Mouse (Mus musculus) hindbrain, embryonic 12.5 days (tissue): ENCODE data around the gene Sgsm1. TPM values are rescaled to one million over a fixed set of nuclear protein-coding genes. Genes with fewer than 3 reads are reported as not detected.

ENCODE experiments used
- ATAC-seq: fragments of 200-750 bp; cut with Nextera tagmentation; 2 replicates; pipeline ENCODE4 v1.8.0; 2017; ENCODE audit warnings: moderate TSS enrichment; ENCODE audit not compliant: low FRiP score
- H3K27ac ChIP-seq: fragments of 300-500 bp; sonication (generic); 2 replicates; pipeline ENCODE4 v1.5.1; 2016; ENCODE audit warnings: mild to moderate bottlenecking
- H3K27me3 ChIP-seq: fragments of 300-500 bp; sonication (generic); 2 replicates; pipeline ENCODE4 v1.6.1; 2016; ENCODE audit warnings: mild to moderate bottlenecking
- H3K36me3 ChIP-seq: fragments of 300-500 bp; sonication (generic); 2 replicates; pipeline ENCODE4 v1.6.1; 2016; ENCODE audit warnings: mild to moderate bottlenecking
- H3K4me1 ChIP-seq: fragments of 300-500 bp; sonication (generic); 2 replicates; pipeline ENCODE4 v1.6.1; 2016
- H3K4me2 ChIP-seq: fragments of 300-500 bp; sonication (generic); replicated peaks from 2 replicates; pipeline ENCODE4 v1.6.1; 2016; ENCODE audit warnings: mild to moderate bottlenecking
- H3K4me3 ChIP-seq: fragments of 300-500 bp; sonication (generic); 2 replicates; pipeline ENCODE4 v1.5.1; 2016; ENCODE audit warnings: mild to moderate bottlenecking
- H3K9ac ChIP-seq: fragments of 300-500 bp; sonication (generic); 2 replicates; pipeline ENCODE4 v1.6.1; 2016; ENCODE audit warnings: mild to moderate bottlenecking, moderate library complexity
- H3K9me3 ChIP-seq: fragments of 300-500 bp; sonication (generic); replicated peaks from 2 replicates; pipeline ENCODE4 v1.6.1; 2016; ENCODE audit warnings: mild to moderate bottlenecking
- WGBS: fragments of 180-500 bp; shearing (Covaris S2); methylation state at CpG from one replicate; pipeline ENCODE4 v1.1.7; 2016; 5-methylcytosine and 5-hydroxymethylcytosine counted together
- polyA plus RNA-seq: library from polyadenylated mRNA; unstranded; fragments of >200 nt; fragmentation: Nextera tagmentation; extraction: Ambion mirVana; gene quantifications from 2 replicates; pipeline ENCODE4 v1.2.1, GENCODE M21; 2016

Gene Sgsm1
- polyA plus RNA-seq, 1 experiment from 2014 or later = 11.6 TPM

DNA sequence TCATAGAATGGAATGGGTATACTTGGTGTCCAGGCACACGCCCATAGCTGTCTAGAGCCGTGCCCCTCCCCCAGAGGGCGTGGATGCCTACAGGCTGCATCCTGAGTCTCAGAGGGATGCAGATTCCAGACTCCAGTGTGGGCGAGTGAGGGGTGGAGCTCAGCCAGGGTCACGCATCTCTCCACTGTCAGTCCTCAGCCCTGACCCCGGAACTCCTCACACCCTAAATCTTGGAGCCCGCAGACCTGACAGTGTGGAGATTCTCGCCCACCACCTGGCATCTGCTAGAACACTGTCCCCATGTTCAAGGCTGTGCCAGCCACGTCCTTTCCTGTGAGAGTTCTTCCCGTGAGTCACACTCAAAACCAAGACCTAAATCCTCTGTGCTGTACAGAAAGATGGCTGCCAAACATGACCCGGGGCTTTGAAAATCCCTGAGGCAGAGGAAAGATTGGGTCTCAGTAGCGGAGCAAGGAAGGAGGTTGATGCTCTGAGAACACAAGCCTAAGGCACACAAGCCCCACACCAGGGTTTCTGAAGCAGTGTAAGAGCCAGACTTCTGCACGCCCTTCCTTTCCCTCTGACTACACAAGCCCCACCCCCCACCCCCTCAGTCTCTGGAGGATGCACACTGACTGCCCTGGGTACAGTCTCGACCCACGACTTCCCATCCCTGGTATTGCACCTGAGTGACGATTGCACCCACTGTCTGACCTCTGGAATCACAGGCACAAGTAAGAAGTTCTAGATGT, 34.2 kb upstream of the Sgsm1 start:
- Histone ChIP-seq H3K4me1 (peaks cover 36% of the 10 kb centered on the region), H3K9ac (no peak overlapping the region), H3K4me2 (no peak overlapping the region), H3K36me3 (no peaks in the 10 kb centered on the region), H3K27me3 (peaks cover 77% of the 10 kb centered on the region), H3K9me3 (no peaks in the 10 kb centered on the region), H3K4me3 (no peak overlapping the region), H3K27ac (no peak overlapping the region)
- WGBS = 32% methylated on average over 16 of the region's 16 CpGs
- no peak for ATAC-seq

GRCm38 (mm10) chr5:113336281-113336680, 25.7 kb upstream of the Sgsm1 start:
- Histone ChIP-seq H3K4me1 (peaks cover 20% of the 10 kb centered on the region), H3K4me3 (peak overlapping the region; percentile 25; the same call in 1 of the 2 replicates), H3K9me3 (no peaks in the 10 kb centered on the region), H3K9ac (no peak overlapping the region), H3K4me2 (peak overlapping the region; percentile 48; the same call in 1 of the 2 replicates), H3K27ac (peak overlapping the region; percentile 40; the same call in 1 of the 2 replicates), H3K27me3 (peaks cover 79% of the 10 kb centered on the region), H3K36me3 (no peaks in the 10 kb centered on the region)
- WGBS = 28% methylated on average over 9 of the region's 9 CpGs
- ATAC-seq = no peak

DNA sequence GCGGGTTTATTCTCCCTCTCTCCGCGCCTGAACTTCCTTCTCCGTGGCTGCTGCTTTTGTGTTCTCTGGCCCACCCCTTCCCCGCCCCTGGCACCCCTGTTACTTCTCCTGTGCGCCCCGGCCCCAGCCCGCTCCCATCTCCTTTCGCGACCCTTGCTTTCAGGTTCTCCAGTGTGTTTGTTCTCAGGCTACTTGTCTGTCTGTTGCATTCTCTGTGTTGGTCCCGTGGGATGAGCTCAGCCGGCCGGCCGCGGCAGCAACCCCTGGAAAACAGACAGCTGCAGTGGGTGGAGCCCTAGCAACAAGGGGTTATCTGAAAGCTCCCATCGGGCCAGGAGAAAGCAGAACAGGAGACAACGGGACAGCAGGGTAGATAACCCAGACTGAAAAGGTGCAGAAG, 25.1 kb upstream of the Sgsm1 start:
- H3K9ac ChIP-seq = 0 out of 2 replicates have a peak overlapping the region, but pooled peaks have one; percentile 38
- peak overlapping the region; percentile 25 for H3K4me3 ChIP-seq
- H3K27me3 ChIP-seq = peaks cover 74% of the 10 kb centered on the region
- H3K9me3 ChIP-seq = no peaks in the 10 kb centered on the region
- peaks cover 20% of the 10 kb centered on the region for H3K4me1 ChIP-seq
- WGBS = under 1% methylated on average over 17 of the region's 17 CpGs
- H3K27ac ChIP-seq = peak overlapping the region; percentile 40; the same call in 1 of the 2 replicates
- no peak for ATAC-seq
- peak overlapping the region; percentile 48 for H3K4me2 ChIP-seq
- no peaks in the 10 kb centered on the region for H3K36me3 ChIP-seq

DNA sequence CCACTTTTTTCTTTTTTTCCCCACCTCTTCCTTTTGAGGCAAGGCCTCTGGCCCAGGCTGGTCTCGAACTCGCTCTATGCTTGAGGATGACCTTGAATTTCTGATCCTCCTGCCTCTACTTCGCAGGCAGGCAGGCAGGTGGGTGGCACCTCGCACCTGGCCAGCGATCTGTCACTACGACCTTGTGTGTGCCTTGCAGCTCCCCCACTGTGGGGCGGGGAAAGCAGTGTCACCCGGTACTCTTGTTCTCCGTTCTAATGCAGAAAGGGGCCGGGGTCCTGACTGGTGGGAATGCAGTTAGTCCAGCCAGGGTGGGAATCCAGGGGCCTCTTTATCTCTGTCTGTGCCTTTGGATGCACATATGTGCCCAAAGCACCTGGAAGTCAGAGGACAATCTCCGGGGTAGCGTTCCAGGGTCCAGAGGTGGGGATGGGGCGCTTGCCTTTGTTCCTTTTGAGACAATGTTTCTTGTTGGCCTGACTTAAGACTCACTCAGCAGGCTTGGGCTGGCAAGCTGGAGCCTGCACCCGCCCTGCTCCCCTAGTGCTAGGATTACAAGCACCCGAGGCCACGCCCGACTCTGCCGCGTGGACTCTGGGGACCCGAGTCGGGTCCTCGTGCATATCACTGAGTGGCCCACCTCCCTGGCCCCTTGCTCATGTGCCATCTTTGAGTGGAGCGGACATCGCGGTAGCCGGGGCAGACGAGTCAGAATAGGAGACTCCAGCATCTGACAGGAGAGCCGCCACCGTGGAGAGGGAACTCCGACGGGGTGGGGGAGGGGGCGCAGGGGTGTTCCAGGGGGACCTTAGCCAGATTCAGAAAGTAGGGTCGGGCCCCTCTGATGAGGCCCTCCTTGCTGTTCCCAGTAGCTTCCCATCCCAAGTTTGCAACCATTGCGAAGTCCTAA, 24.3 kb upstream of the Sgsm1 start:
- Histone ChIP-seq H3K9ac (no peak overlapping the region; the same call in 1 of the 2 replicates), H3K36me3 (no peaks in the 10 kb centered on the region), H3K4me1 (peaks cover 20% of the 10 kb centered on the region), H3K27me3 (peaks cover 74% of the 10 kb centered on the region), H3K4me3 (peak overlapping the region; percentile 25), H3K4me2 (peak overlapping the region; percentile 48), H3K9me3 (no peaks in the 10 kb centered on the region), H3K27ac (no peak overlapping the region)
- ATAC-seq = peak; percentile 48; the same call in 1 of the 2 replicates
- WGBS = 7% methylated on average over 33 of the region's 34 CpGs

DNA sequence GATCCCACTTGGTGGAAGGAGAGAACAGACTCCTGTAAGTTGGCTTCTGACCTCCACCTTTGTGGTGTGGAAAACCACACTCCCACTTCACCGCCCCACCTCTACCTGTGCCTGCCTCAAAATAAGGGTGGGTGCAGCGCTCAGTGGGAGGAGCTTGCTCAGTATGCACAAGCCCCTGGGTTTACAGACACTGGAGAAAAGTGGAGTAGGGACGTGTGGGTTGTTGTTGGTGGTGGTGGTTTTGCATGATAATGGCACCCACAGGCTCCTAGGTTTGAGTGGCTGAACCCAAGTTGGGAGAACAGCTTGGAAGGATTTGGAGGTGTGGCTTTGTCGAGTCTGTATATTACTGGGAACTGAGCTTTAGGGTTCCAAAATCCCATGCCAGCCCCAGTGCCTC, 22.3 kb upstream of the Sgsm1 start:
- Histone ChIP-seq H3K36me3 (no peaks in the 10 kb centered on the region), H3K9ac (no peak overlapping the region), H3K4me1 (peaks cover 20% of the 10 kb centered on the region), H3K4me3 (no peak overlapping the region), H3K27me3 (peaks cover 55% of the 10 kb centered on the region), H3K9me3 (peaks cover 15% of the 10 kb centered on the region), H3K4me2 (no peak overlapping the region), H3K27ac (no peak overlapping the region)
- 57% methylated on average over 4 of the region's 4 CpGs for WGBS
- ATAC-seq = no peak

DNA sequence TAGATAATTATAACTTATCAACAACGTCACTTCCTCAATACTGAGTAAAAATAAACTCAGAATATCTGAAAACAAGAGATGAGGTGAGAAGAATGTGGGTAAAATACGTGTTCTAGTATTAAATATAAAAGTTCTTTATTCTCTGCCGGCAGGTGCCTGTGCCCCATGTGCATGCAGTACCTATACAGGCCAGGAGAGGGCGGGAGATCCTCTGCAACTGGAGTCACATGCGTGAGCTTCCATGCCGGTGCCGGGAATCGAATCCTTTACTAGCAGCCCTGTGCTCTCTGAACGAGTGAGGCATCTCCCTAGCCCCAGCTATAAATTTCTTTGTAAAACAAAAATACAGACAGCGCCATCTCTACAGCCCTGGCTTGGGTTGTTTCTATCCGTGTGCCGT, 21.7 kb upstream of the Sgsm1 start:
- H3K9ac ChIP-seq = no peak overlapping the region
- no peaks in the 10 kb centered on the region for H3K36me3 ChIP-seq
- H3K27ac ChIP-seq = no peak overlapping the region
- peaks cover 49% of the 10 kb centered on the region for H3K27me3 ChIP-seq
- H3K4me2 ChIP-seq = no peak overlapping the region
- H3K4me1 ChIP-seq = peaks cover 20% of the 10 kb centered on the region
- no peak overlapping the region for H3K4me3 ChIP-seq
- ATAC-seq = no peak
- H3K9me3 ChIP-seq = peaks cover 15% of the 10 kb centered on the region
- WGBS = 35% methylated on average over 12 of the region's 12 CpGs

DNA sequence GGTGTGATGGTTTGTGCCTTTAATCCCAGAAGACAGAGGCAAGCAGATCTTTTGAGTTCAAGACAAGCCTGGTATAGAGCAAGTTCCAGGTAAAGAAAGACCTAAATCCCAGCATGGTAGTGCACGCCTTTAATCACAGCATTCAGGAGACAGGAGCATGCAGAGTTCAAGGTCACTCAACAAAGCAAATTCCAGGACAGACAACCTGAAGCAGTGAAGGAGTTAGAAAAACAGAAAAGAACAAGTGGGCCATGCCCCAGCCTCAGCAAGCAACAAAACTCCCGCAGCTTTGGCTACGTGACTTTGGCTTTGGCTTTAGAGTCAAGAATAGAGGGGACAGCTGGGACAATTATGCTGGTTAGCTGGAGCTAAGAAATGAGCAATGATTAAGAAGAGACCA, 19.6 kb upstream of the Sgsm1 start:
- H3K9me3 ChIP-seq = peaks cover 15% of the 10 kb centered on the region
- no peak overlapping the region for H3K4me2 ChIP-seq
- no peak overlapping the region for H3K27ac ChIP-seq
- no peak for ATAC-seq
- peaks cover 42% of the 10 kb centered on the region for H3K27me3 ChIP-seq
- H3K4me3 ChIP-seq = no peak overlapping the region
- H3K4me1 ChIP-seq = peaks cover 5% of the 10 kb centered on the region
- 86% methylated on average over 3 of the region's 3 CpGs for WGBS
- no peaks in the 10 kb centered on the region for H3K36me3 ChIP-seq
- H3K9ac ChIP-seq = no peak overlapping the region

- peaks cover 1% of the 10 kb centered on the region for H3K4me1 ChIP-seq
- H3K9me3 ChIP-seq = peaks cover 15% of the 10 kb centered on the region
- 93% methylated on average over 8 of the region's 8 CpGs for WGBS
- H3K27ac ChIP-seq = no peak overlapping the region
- no peaks in the 10 kb centered on the region for H3K36me3 ChIP-seq
- peaks cover 42% of the 10 kb centered on the region for H3K27me3 ChIP-seq
- ATAC-seq = no peak
- H3K9ac ChIP-seq = no peak overlapping the region
- H3K4me2 ChIP-seq = no peak overlapping the region
- no peak overlapping the region for H3K4me3 ChIP-seq
These were observed 18.9 kb upstream of the Sgsm1 start for GRCm38 (mm10) chr5:113329463-113329862.

DNA sequence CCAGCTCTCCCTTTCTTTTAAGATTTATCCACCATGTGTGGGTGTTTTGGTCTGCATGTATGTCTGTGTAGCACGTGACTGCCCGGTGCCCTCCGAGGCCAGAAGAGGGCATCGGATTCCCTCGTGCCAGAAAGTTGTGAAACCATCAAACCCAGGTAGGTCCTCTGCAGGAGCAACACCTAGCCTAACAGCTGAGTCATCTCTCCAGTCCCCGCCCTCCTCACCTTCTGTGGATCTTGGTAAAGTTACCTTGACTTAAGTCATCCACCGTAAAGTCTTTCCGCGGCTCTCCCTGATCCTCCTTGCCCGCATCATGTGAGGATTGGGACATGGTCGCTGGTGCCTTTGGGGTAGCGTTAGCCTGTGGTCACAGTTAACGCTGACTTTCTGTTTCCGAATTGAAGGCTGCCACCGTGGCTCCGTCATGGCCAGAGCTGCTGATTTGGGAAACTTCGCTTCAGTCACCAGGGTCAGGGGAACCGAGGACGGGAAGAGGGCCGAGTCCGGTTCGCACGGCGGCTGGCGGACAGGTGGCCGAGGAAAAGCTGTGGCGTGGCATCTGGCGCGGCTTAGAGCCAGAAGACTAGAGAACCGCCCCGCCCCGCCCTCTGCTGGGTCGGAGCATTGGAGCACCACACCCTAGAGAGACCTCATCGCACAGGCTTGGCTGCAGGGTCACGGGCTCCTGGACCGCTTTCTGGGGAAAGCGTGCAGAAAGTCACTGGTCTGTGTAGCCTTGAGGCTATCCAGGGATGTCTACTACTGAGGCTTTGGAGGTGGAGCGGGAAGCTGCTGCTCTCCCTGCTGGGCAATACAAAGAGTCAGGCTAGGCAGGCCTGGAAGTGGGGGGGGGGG, 13.4 kb upstream of the Sgsm1 start:
- WGBS = 3% methylated on average over 38 of the region's 38 CpGs
- no peak overlapping the region for H3K27ac ChIP-seq
- ATAC-seq = no peak
- peak overlapping the region; percentile 28 for H3K4me3 ChIP-seq
- H3K9me3 ChIP-seq = peaks cover 9% of the 10 kb centered on the region
- H3K27me3 ChIP-seq = peaks cover 44% of the 10 kb centered on the region
- peak overlapping the region; percentile 41 for H3K9ac ChIP-seq
- no peaks in the 10 kb centered on the region for H3K36me3 ChIP-seq
- peak overlapping the region; percentile 57 for H3K4me2 ChIP-seq
- peaks cover 11% of the 10 kb centered on the region for H3K4me1 ChIP-seq

- 1% methylated on average over 24 of the region's 24 CpGs for WGBS
- no peak for ATAC-seq
- peak overlapping the region; percentile 19; the same call in 1 of the 2 replicates for H3K9ac ChIP-seq
- H3K4me3 ChIP-seq = peak overlapping the region; percentile 8; the same call in 1 of the 2 replicates
- H3K27me3 ChIP-seq = peaks cover 24% of the 10 kb centered on the region
- H3K36me3 ChIP-seq = no peaks in the 10 kb centered on the region
- H3K9me3 ChIP-seq = no peaks in the 10 kb centered on the region
- H3K4me2 ChIP-seq = peak overlapping the region; percentile 37
- H3K4me1 ChIP-seq = peaks cover 14% of the 10 kb centered on the region
- no peak overlapping the region for H3K27ac ChIP-seq
These were observed 3.4 kb upstream of the Sgsm1 start for GRCm38 (mm10) chr5:113313998-113314397.

DNA sequence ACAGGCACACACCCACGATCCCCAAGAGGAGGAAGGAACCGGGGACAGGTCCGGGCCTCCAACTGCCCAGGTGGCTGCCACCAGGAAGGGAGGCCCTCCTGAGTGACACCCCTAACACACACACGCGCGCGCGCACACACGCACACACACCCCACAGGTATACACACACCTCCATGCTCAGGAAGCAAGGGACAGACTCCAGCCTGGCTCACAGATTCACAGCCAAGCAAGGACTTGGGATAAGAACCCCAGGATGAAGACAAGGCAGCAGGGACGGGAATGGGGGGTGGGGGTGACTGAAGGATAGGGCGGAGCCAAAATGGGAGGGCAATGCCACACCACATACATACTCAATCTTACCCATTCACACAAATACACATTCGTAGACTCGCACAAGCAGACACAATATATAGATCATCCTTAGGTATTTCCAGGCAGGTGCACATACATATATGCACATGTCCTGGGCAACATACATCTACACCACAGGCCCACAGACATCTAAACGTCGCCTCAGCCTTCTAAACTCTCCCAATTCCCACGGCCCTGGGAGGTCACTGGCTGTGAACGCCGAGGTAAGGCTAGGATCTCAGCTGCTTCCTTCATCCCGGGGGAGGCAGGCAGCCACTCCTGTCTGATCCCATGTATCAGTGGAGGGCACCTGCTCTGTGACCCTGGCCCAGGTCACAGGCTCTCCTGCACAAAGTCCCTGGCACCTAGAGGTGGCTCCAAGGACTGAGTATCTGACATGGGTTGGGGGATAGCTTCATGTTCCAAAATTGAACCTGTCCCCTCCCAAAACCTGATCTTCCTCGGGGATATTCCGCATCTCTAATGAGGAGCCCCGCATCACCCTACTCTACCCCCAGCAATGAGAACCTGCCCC, 852 bp downstream of the Sgsm1 start:
- WGBS = 60% methylated on average over 22 of the region's 22 CpGs
- ATAC-seq = 0 out of 2 replicates have a peak, but pooled peaks have one; percentile 1
- Histone ChIP-seq H3K27ac (0 out of 2 replicates have a peak overlapping the region, but pooled peaks have one; percentile 60), H3K4me2 (peak overlapping the region; percentile 78), H3K36me3 (no peaks in the 10 kb centered on the region), H3K9me3 (no peaks in the 10 kb centered on the region), H3K4me3 (peak overlapping the region; percentile 72), H3K4me1 (peaks cover 47% of the 10 kb centered on the region), H3K9ac (peak overlapping the region; percentile 85), H3K27me3 (peaks cover 23% of the 10 kb centered on the region)
